Mouse (Mus musculus): ENCODE measurements around the gene 4930512M02Rik. TPM values are rescaled to one million over a fixed set of nuclear protein-coding genes. Genes with fewer than 3 reads are reported as not detected.
"Not testable (repeated sequence)": the region's sequence is repeated elsewhere in the genome, so short reads cannot be mapped to it uniquely, and the experiment has no call there.

4930512M02Rik gene
- not detected in 2 replicates for polyA plus RNA-seq (2016; fragmentation: Nextera tagmentation; extraction: Ambion mirVana)

DNA sequence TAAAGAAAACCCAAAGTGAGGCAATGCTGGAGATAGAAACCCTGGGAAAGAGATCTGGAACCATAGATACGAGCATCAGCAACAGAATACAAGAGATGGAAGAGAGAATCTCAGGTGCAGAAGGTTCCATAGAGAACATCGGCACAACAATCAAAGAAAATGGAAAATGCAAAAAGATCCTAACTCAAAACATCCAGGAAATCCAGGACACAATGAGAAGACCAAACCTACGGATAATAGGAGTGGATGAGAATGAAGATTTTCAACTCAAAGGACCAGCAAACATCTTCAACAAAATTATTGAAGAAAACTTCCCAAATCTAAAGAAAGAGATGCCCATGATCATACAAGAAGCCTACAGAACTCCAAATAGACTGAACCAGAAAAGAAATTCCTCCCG is at the start of gene 4930512M02Rik:
4930512M02Rik (minus strand) TSS at position 101 of the 400 bp plus-strand sequence.
- not testable (repeated sequence) for H3K27ac ChIP-seq (replicated peaks); H3K9me3 ChIP-seq; H3K4me3 ChIP-seq; H3K36me3 ChIP-seq (replicated peaks); DNase-seq (ENCODE audit: low spot score); H3K27me3 ChIP-seq (replicated peaks; ENCODE audit: low read depth, poor library complexity, severe bottlenecking); H3K4me1 ChIP-seq
- 87% methylated on average over 3 of the region's 4 CpGs for WGBS

DNA sequence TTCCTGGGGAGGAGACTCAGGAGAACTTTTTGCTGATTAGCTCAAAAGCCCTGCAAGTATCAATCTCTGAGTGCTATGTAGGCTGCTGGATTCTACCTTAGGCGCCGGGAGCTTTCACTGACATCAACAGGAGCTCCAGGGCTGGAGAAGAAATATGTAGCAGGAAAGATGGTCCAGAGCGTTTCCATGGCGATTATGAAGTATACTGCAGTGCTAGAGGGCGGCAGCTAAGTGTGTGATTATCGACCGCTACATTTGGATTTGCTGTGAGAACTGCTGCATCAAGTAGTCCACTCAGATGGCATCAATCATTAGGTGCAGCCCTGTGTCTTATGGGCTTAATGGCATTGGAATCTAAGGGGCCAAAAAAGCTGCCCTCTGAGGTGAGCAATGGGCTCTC is 49.5 kb upstream of the 4930512M02Rik start:
- H3K36me3 ChIP-seq (replicated peaks) = no peaks in the 10 kb centered on the region
- no peaks in the 10 kb centered on the region for H3K9me3 ChIP-seq
- WGBS = 89% methylated on average over 7 of the region's 7 CpGs
- H3K27ac ChIP-seq (replicated peaks) = no peak overlapping the region
- peaks cover 5% of the 10 kb centered on the region; the same call in 1 of the 2 replicates for H3K27me3 ChIP-seq (replicated peaks; ENCODE audit: low read depth, poor library complexity, severe bottlenecking)
- no peaks in the 10 kb centered on the region for H3K4me1 ChIP-seq
- no peak overlapping the region for H3K4me3 ChIP-seq
- no peak for DNase-seq (ENCODE audit: low spot score)

DNA sequence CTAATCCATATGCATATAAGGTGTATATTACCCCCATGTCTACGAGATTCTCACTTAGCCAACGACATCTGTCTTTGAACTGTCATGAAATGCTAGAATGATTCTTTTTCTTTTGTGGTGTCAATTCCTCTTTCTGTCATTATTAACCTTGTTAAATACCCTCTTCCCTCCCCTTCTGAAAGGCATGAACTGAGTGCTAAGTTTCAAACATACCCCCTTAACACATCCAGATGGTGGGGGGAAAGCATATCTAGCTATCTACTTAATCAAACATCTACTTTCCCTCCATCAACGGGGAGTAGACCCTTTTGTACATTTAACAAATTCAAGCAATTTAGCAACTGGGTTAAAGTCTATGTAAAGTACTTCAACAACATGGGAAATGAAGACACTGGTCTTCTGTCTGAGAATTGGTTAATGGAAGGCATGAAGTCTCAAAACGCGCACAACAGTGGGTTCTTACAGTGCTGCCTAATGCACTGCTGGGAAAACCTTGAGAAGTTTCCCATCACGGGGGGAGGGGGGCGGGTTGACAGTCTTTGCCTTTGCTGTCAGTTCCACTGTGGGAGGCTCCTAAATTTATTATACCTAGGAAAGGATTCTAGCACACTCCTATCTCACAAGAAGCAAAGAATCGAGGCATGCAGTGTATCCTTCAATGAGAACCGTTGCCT is 48.6 kb upstream of the 4930512M02Rik start:
- Histone ChIP-seq H3K4me1 (no peaks in the 10 kb centered on the region), H3K9me3 (no peaks in the 10 kb centered on the region), H3K4me3 (no peak overlapping the region), H3K27ac (replicated peaks) (no peak overlapping the region), H3K27me3 (replicated peaks; ENCODE audit: low read depth, poor library complexity, severe bottlenecking) (no peaks in the 10 kb centered on the region; the same call in 1 of the 2 replicates), H3K36me3 (replicated peaks) (no peaks in the 10 kb centered on the region)
- WGBS = 89% methylated on average over 9 of the region's 9 CpGs
- no peak for DNase-seq (ENCODE audit: low spot score)

DNA sequence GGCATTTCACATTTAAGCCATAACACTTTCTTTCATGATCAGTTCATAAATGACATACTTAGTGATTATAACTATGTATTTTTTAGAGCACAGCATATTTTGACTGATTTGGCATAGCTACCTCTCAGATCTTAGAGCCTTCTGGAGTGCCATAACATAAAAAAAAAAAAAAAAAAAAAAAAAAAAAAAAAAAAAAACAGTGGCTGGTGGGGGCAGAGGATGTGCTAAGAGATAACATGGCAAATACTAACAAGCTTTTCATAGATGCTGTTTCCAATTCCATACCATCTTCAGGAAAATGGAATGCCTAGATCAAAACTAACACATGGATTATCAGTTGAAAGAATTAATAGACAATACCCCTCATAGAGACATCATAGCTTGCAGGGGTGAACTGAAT is 47.4 kb upstream of the 4930512M02Rik start:
- H3K9me3 ChIP-seq = no peaks in the 10 kb centered on the region
- no peak for DNase-seq (ENCODE audit: low spot score)

GRCm38 (mm10) chr11:11672974-11673373 is 45.3 kb upstream of the 4930512M02Rik start:
- no peak for DNase-seq (ENCODE audit: low spot score)
- Histone ChIP-seq H3K36me3 (replicated peaks) (no peaks in the 10 kb centered on the region), H3K27me3 (replicated peaks; ENCODE audit: low read depth, poor library complexity, severe bottlenecking) (no peaks in the 10 kb centered on the region), H3K27ac (replicated peaks) (no peak overlapping the region), H3K4me1 (no peaks in the 10 kb centered on the region), H3K4me3 (no peak overlapping the region), H3K9me3 (no peaks in the 10 kb centered on the region)
- 73% methylated on average over 4 of the region's 4 CpGs for WGBS

More for the DNA sequence above, 47.4 kb upstream of the 4930512M02Rik start:
- no peak overlapping the region for H3K27ac ChIP-seq (replicated peaks)
- H3K36me3 ChIP-seq (replicated peaks) = no peaks in the 10 kb centered on the region
- no peak overlapping the region for H3K4me3 ChIP-seq
- no peaks in the 10 kb centered on the region; the same call in 1 of the 2 replicates for H3K27me3 ChIP-seq (replicated peaks; ENCODE audit: low read depth, poor library complexity, severe bottlenecking)
- no peaks in the 10 kb centered on the region for H3K4me1 ChIP-seq

DNA sequence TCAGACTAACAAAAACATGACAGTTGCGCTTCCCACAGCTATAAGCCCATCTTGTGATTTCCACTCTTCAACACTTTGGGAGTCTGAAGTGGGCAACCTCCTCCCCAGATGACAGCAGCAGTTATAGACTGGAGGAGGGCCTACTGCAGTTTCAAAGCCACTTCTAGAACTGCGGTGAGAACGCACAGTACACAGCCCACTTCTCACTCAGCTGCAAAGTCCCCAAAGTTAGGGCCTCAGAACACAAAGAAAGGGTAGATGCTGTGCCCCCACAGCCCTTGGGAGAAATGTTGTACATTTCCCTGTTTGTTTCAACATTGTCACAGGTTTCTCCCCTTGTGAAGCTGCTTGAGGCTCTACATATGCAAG is 40.3 kb upstream of the 4930512M02Rik start:
- no peak for DNase-seq (ENCODE audit: low spot score)
- Histone ChIP-seq H3K9me3 (no peaks in the 10 kb centered on the region), H3K4me1 (no peaks in the 10 kb centered on the region), H3K27ac (replicated peaks) (no peak overlapping the region), H3K27me3 (replicated peaks; ENCODE audit: low read depth, poor library complexity, severe bottlenecking) (no peaks in the 10 kb centered on the region), H3K36me3 (replicated peaks) (no peaks in the 10 kb centered on the region), H3K4me3 (no peak overlapping the region)
- 92% methylated on average over 3 of the region's 3 CpGs for WGBS

DNA sequence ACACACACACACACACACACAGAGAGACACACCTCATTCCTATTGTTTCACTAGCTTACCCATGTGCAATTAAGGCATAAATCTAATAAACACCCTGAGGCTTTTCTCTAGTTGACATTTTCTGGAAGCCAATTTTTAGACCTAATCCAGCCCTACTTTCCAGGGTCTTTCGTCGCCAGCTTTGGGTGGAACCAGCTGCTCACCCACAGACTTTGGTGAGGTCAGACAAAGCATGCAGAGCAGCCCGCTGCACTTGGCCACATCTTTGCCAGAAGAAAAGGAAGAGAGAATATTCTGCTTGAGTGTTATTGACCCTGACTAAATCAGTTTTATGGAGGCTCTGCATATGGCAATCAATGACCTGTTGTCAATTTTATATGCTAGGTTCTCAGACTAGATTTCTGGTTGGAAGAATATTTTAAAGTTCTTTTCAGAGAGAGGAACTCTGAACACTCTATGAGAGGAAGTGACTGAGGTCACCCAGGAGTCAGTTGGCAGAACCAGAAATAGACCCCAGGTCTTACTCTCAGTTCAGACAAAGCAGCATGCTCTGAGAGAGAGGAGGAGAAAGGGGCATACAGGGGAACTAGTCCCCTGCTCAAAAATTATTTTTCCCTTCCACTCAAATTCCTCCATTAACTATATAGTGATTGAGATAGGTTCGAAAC is 39.8 kb upstream of the 4930512M02Rik start:
- Histone ChIP-seq H3K27me3 (replicated peaks; ENCODE audit: low read depth, poor library complexity, severe bottlenecking) (no peaks in the 10 kb centered on the region), H3K9me3 (no peaks in the 10 kb centered on the region), H3K4me3 (no peak overlapping the region), H3K36me3 (replicated peaks) (no peaks in the 10 kb centered on the region), H3K4me1 (no peaks in the 10 kb centered on the region), H3K27ac (replicated peaks) (no peak overlapping the region)
- 83% methylated on average over 4 of the region's 4 CpGs for WGBS
- no peak for DNase-seq (ENCODE audit: low spot score)

- no peak overlapping the region for H3K27ac ChIP-seq (replicated peaks)
- no peak overlapping the region for H3K4me3 ChIP-seq
- no peaks in the 10 kb centered on the region for H3K36me3 ChIP-seq (replicated peaks)
- H3K4me1 ChIP-seq = no peaks in the 10 kb centered on the region
- no peaks in the 10 kb centered on the region for H3K27me3 ChIP-seq (replicated peaks; ENCODE audit: low read depth, poor library complexity, severe bottlenecking)
- 85% methylated on average over 4 of the region's 4 CpGs for WGBS
- DNase-seq (ENCODE audit: low spot score) = no peak
- H3K9me3 ChIP-seq = no peaks in the 10 kb centered on the region
Observed at GRCm38 (mm10) chr11:11660651-11661050, 33.0 kb upstream of the 4930512M02Rik start.

DNA sequence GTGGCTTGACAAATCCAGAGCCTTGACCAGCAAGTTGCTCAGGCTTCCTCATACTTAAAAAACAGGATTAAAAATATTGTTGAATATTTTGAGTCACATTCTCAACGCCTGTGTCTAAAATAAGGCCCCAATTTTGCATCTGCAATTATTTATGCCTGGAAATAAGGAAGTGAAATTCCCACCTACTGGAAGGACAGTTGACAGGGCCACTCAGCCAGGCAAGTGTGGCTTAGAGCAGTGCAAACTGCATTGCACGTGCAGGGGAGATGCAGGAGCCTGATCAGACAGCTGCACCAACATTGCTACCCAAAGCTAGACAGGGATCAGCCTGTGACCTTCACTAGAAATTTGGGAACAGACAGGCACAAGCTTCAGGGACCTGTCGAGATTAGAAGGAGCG is 31.2 kb upstream of the 4930512M02Rik start:
- Histone ChIP-seq H3K36me3 (replicated peaks) (no peaks in the 10 kb centered on the region), H3K9me3 (no peaks in the 10 kb centered on the region)
- 77% methylated on average over 4 of the region's 4 CpGs for WGBS

GRCm38 (mm10) chr11:11657634-11658033 is 30.0 kb upstream of the 4930512M02Rik start:
- Histone ChIP-seq H3K36me3 (replicated peaks) (no peaks in the 10 kb centered on the region), H3K4me1 (no peaks in the 10 kb centered on the region), H3K9me3 (no peaks in the 10 kb centered on the region), H3K27ac (replicated peaks) (no peak overlapping the region), H3K4me3 (no peak overlapping the region), H3K27me3 (replicated peaks; ENCODE audit: low read depth, poor library complexity, severe bottlenecking) (no peaks in the 10 kb centered on the region)
- 92% methylated on average over 4 of the region's 4 CpGs for WGBS
- no peak for DNase-seq (ENCODE audit: low spot score)

More for the DNA sequence above, 31.2 kb upstream of the 4930512M02Rik start:
- Histone ChIP-seq H3K4me3 (no peak overlapping the region), H3K4me1 (no peaks in the 10 kb centered on the region), H3K27me3 (replicated peaks; ENCODE audit: low read depth, poor library complexity, severe bottlenecking) (no peaks in the 10 kb centered on the region), H3K27ac (replicated peaks) (no peak overlapping the region)
- DNase-seq (ENCODE audit: low spot score) = no peak

- WGBS = 76% methylated on average over 5 of the region's 5 CpGs
- no peak overlapping the region for H3K4me3 ChIP-seq
- DNase-seq (ENCODE audit: low spot score) = no peak
- no peaks in the 10 kb centered on the region for H3K9me3 ChIP-seq
- H3K27me3 ChIP-seq (replicated peaks; ENCODE audit: low read depth, poor library complexity, severe bottlenecking) = no peaks in the 10 kb centered on the region
- no peaks in the 10 kb centered on the region for H3K36me3 ChIP-seq (replicated peaks)
- no peaks in the 10 kb centered on the region for H3K4me1 ChIP-seq
- no peak overlapping the region for H3K27ac ChIP-seq (replicated peaks)
Observed at GRCm38 (mm10) chr11:11656995-11657530, 29.4 kb upstream of the 4930512M02Rik start.

DNA sequence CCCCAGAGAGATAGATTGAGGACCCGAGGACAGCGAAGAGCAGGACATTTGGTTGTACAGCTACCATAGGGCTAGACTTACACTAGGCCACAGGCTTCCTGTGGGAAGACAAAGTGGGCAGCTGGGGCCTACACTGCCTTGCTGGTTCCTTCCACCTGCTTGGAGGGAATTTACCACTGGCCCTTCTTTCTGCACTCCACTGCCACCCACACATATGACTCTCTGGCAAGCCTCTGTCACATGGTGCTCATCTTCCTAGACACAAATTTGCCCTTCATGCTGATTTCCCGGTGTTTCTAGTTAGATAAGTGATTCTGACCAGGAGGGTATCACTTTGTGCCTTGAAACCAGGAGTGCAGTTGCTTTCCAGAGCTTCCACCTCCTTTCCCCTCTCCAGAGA is 28.8 kb upstream of the 4930512M02Rik start:
- 87% methylated on average over 3 of the region's 3 CpGs for WGBS
- H3K9me3 ChIP-seq = no peaks in the 10 kb centered on the region
- H3K27ac ChIP-seq (replicated peaks) = no peak overlapping the region
- no peaks in the 10 kb centered on the region for H3K27me3 ChIP-seq (replicated peaks; ENCODE audit: low read depth, poor library complexity, severe bottlenecking)
- no peaks in the 10 kb centered on the region for H3K36me3 ChIP-seq (replicated peaks)
- H3K4me1 ChIP-seq = no peaks in the 10 kb centered on the region
- no peak overlapping the region for H3K4me3 ChIP-seq
- no peak for DNase-seq (ENCODE audit: low spot score)

GRCm38 (mm10) chr11:11644303-11644702 is 16.7 kb upstream of the 4930512M02Rik start:
- Histone ChIP-seq H3K36me3 (replicated peaks) (no peaks in the 10 kb centered on the region), H3K9me3 (no peaks in the 10 kb centered on the region), H3K27ac (replicated peaks) (no peak overlapping the region), H3K4me1 (no peaks in the 10 kb centered on the region), H3K27me3 (replicated peaks; ENCODE audit: low read depth, poor library complexity, severe bottlenecking) (no peaks in the 10 kb centered on the region), H3K4me3 (no peak overlapping the region)
- DNase-seq (ENCODE audit: low spot score) = no peak

All from embryonic facial prominence, embryonic 10.5 days (tissue).